Mouse (Mus musculus): ENCODE measurements around the gene Zfp664.

- TF ChIP-seq POLR2A (IDR thresholded peaks at IDR 0.05; ENCODE audit: borderline replicate concordance, low read depth, low read length), result no peak
- no peak for TF ChIP-seq CTCF (IDR thresholded peaks at IDR 0.05; ENCODE audit: low read depth, low read length)
These were observed 27.3 kb upstream of the Zfp664 start for GRCm38 (mm10) chr5:124835218-124835617.

Measured in bone marrow macrophage, adult 2 months (primary cell).